Mouse (Mus musculus): ENCODE data around the gene Gm20388. TPM values are rescaled to one million over a fixed set of nuclear protein-coding genes. Genes with fewer than 3 reads are reported as not detected.

Gene Gm20388
- total RNA-seq, 2 experiments from 2014 or later = 10.7 TPM; not detected in 1

DNA sequence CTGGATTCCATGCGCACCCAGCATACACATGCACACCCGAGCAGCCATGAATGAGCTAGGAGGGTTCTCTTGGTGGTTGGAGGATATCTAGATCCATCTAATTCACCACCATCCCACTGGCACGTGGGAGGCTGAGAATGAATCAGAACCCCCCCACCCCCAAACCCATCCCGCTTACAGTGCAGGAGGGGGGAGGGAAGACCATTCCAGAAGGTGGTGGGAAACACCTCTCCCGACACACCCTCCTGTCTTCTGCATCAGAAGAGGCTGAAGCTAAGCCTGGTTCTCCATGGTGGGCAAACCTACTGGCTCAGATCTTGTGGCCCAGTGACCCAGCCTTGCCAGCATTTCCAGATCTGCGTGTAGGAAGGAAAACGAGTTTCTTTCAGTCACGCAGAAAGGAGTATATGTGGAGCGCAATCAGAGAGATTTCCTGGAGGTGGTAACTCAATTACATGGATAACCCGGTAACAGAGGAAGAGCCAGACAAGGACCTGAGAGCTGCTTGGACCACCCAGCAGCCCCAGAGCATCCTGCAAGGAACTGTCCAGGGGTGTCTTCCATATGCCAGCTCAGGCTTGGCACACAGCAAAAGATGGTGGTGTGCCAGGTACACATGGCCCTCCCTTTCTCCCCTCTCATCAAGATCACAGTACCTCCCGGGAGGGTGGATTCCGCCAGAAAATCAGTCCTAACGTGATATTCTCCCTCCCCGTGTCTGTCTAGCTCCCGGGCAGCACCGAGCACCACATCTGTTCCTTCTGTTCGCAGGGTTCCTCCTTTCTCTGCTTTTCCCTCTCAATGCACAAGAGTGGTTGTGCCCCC lies 2765.2 kb downstream of the Gm20388 start:
- peak in 1 of 2 experiments; percentile 26 for DNase-seq (ENCODE audit: low spot score in 2 of 2)

DNA sequence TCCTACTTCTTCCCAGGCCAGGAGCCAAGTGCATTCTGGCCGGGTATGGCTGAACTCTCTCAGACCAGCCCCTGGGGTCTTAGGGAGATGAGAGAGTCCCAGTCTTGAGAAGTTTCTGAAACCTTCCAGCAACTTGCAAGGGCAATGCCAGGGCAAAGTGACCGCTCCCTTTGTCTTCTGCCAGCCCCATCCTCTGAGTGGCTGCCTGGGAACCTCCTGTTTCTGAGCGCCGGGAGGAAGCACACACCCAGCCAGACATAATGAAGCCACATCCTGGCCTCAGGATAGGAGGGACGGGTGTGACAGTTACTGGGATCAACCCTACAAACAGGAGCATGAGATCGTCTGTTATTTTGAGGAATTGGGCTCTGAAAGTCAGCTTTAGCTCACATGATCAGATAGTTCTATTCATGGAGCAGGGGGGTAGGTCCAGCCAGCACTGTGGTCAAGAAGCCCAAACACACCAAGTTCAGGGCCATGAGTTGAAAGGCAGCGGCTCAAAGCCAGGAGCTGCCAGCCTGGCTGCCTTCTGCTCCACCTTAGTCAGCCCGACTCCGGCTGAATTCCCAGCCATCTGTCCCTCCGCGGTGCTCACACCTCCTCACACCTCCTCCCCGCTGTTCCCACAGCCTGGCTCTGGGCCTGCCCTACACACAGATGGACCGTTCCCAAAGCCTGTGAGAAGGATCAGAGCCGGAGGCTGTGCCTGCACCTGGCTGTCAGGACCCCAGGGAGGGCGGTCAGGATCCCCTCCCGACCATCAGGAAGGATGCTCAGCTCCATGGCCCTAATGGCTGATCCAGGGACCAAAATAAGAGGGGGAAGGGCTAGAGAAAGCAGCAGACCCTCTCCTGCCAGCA lies 2766.2 kb downstream of the Gm20388 start:
- peak; percentile 78 to 91 for DNase-seq (ENCODE audit: low spot score in 2 of 2)

DNA sequence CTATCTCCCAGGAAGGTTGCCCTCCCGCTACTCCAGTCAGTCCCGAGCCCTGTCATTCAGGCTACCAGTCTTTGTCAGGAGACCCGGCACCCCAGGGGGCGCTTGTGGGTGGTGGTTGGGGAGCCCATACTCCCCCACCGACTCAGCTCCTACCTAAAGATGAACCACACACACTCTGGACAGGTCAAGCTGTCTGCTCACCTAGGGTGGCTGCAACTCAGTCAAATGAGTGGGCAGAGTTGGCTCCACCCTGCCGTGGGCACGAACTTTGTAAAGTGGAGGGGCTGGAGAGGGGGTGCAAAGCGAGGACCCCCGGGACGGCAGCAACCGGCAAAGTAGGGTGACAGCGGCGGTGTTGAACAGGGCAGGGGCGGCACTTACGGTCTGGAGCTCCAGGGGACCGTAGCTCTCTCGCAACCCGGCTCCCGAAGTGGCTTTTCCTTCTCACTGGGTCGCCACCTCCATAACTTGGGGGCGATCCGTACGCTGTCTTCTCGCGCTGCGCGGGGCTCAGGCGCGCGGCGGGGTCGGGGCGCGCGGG lies 2766.9 kb downstream of the Gm20388 start:
- no peak for DNase-seq (ENCODE audit: low spot score in 2 of 2)

DNA sequence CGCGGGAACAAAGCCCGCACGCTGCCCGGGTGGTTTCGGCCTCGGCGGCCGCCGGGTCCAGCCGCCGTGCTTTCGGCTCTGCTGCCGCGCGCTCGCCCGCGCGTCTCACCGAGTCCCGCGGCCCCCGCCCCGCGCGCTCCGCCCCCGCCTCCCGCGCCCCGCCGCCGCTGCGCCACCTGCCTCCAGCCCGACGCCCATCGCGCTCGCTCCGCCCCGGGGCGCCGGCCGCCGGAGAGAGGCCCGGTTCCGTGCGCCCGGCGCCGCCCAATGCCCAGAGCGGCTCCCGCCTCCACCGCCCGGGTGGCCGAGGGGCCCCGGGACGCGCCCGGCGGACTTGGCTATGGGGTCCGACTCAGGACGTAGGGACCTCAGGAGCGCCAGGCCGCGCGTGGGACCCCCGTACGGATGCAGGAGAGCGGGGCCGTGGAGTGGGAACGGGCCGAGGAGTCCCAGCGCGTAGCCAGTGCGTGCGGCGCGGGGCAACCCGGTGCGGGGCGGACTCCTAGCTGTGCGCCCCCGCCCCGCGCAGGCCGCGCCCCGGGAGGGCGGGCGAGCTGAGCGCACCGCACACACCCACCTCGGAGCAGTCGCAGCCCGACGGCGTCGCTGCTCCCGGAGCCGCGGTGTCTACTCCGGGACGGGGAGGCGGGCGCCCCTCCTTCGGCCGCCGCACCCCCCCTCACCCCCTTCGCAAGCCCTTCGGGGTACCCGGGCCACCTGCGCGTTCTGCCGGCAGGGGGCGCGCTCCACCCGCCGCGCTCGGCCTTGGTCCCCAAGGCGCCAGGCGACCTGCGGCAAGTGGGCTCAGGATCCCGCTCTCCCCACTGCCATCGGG lies 2767.6 kb downstream of the Gm20388 start:
- DNase-seq (ENCODE audit: low spot score in 2 of 2) = peak; percentile 66 to 80

DNA sequence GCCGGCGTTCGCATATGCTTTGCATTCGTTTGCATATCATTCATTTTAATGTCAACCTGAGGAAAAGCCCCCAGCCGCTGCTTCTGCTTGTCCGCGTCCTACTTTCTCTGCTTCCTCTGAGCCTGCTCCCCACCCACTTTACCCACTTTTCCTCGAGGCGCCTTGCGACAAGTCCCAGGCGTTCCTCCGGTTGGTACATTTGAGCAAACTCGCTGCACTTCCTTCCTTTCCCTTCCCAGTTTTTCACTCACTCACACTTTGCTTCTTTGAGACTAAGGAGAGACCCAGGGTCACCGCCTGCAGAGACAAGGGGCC lies 2768.2 kb downstream of the Gm20388 start:
- DNase-seq (ENCODE audit: low spot score in 2 of 2) = no peak

DNA sequence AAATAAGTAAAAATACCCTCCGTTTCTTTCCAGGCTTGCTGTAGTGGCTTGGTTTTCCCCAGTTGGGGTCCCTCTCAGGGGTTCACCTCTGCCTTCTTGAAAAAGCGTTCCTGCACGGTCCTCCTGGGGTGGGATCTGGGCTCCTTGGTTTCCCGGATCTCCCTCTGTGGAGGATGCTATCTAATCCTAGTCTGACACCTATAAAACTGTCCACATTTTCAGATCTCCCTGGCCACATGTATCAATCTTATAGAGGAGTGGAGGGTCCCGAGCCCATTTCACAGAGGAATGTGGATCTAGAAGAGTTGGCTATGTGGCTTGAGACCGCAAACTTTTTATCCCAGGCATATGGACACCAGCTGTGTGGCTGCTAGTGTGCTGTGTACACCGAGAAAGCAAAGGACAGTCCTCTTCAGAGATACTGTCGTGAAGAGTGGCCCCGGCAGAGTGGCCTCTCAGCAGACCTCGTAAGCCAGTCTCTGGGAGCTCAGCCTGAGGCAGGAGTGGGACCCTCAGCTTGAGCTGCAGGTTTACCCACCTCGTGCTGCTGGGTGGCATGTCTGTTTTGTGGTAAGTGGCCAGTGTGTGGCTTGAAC lies 2768.8 kb downstream of the Gm20388 start:
- DNase-seq (ENCODE audit: low spot score in 2 of 2) = no peak

DNA sequence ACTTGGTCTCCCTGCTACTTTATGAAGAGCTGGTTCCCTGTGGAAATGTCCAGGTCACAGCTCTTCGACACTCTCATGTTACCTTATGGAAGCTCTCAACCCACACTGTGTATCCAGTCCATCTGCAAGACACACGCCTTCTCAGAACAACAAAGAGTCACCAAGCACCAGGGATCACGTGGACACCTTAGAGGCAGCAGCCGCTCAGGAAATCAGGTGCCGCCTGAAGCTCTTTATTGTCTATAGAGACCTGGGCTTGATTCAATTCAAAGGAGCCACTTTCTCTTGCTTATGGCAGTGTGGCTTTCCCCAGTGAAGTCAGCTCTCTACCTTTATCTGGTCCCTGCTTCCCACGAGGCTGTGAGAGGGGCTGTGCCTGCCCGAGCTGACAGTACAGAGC lies 2769.5 kb downstream of the Gm20388 start:
- DNase-seq (ENCODE audit: low spot score in 2 of 2) = no peak

DNA sequence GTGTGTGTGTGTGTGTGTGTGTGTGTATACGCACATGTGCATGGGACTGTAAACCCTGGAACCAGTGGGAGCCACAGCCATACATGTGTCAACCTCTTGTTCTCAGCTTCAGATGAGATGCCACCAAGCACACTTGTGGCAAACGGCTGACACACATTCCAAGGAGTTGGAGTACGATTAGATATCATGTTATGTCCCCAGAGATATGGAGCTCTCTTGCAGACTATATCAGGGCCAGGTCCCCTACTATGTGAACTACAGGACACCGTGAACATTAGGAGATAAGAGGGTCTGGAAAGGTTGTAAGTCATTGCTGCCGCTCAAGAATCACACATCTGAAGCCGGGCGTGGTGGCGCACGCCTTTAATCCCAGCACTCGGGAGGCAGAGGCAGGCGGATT lies 2772.2 kb downstream of the Gm20388 start:
- DNase-seq (ENCODE audit: low spot score in 2 of 2) = no peak

DNA sequence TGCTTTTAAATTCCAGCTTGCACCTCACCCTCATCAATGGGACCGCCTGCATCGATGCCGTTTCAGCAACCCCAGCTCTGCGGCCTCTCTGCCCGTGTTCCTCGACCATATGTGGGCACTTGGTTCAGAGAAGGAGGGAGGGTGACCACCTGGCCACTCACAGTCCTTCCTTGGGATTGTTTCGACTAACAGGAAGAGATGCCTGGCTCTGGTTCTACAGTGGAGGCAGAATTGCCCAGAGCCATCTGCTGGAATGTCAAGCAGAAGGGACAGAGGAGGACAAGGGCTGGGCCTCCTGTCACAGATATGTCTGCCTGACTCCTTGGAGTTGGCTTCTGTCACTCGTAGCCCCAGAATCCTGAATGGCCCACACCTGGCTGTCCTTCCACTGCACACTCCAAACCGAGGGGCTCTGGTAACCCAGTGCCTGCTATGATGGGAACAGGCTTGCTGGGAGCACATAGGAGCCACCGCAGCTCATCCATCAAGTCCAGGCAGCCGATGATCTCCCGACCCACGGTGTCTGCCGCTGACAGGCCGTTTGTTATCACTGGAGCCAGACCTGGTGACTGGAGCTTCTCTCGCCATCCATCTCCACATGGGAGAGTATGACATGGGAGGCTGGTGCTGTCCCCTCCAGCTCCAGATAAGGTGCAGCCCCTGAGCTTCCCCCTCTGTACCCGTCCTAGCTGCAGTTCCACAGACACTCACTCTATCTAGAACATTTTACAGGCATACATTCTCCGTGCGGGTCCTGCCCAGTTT lies 2774.6 kb downstream of the Gm20388 start:
- no peak for DNase-seq (ENCODE audit: low spot score in 2 of 2)

DNA sequence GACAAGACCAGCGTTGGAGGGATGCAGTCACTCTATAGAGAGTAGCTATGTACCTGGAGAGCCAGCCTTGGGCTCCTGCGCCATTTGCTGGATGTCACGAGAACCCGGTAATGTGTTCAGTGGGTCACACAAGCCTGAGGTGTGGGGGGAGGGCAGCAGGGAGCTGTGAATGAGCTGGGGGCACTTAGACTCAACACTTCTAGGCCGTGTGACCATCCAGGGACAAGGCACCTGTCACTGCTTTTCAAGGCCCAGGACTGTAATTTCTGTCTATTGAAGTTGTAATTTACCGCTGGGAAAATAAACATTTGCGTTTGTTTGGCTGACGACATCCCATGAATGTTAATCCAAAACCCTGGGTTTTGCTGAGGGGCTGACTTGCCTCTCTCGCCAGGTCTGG lies 2776.2 kb downstream of the Gm20388 start:
- no peak for DNase-seq (ENCODE audit: low spot score in 2 of 2)

DNA sequence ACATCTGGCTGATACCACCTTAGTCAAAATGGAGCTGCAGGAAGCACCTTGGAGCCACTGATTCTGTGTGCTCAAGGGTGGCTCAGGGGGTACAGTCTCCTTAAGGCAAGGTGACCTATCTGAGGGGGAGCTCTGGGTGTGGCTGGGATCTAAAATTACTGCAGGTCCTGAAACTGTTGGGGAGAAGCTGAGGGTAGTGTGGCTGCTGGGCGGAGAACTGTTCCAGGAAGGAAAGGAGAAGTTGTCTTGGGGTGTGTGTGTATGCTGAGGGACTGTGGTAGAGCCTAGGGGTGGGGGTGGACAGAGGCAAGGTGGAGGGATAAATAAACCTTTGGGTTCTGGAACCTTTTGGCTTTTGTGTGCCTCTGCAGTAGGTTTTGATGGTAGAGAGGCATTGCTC lies 2778.7 kb downstream of the Gm20388 start:
- DNase-seq (ENCODE audit: low spot score in 2 of 2) = no peak

DNA sequence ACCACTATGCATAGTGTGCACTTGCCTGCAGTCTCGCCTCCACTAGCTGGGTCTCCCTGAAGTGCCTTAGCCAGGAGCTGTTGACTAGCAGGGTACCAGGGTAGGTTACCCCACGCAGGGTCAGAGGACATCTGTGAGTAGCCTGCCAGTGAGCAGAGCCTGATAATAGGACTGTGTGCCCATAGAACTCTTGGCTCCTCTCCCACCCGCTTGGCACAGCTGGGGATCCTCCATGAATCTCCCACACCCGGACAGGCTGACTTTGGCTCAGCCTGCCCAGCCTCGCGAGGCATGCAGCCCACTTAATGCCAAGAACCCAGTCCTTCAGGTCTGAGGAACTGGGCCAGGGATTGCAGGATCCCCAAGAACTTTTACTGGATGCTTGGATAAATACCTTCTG lies 2780.4 kb downstream of the Gm20388 start:
- DNase-seq (ENCODE audit: low spot score in 2 of 2) = no peak

DNA sequence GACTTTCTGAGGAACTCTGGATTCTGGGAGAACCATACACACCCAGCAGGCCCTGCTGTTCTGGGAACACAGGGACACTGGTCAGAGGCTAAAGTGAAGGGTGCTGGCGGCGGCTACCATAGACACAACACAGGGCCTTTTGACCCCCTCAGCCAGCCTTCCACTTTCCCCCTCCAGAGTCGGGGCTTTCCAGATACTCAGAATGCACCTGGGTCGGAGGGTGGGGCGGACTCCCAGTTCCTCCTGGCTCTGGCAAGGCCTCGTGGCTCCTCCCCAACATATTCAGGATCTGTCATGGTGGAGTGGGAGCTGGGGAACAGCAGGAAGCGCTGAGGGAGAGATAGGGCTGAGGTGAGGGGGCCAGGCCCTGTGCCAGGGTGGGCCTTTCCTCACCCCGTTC lies 2781.5 kb downstream of the Gm20388 start:
- no peak for DNase-seq (ENCODE audit: low spot score in 2 of 2)

DNA sequence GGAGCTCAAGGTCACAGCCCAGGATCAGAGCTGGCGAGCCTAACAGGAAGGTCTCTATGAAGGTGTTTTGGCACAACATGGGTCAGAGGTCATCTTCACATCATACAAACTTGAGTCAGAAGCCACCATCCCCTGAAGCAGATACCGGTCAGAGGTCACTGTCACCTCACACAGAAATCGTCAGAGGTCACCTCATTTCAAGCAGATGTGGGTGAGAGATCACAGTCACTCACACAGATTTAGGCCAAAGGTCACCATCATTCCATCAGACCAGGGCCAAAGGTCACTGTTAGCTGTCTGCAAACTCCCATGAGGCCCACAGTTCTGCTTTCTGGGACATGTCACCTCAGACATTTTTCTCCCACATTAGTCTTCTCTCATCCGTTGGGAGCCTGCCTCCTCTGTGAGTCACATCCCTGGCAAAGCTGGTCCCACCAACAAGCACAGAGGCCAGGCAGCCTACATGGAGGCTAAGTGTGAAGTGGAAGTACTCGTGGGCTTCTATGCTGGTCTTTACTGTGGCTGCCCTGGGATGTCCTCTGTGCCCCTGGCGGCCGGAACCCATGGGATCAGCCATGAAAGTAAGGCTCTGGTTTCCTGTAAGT lies 2784.9 kb downstream of the Gm20388 start:
- peak in 1 of 2 experiments; percentile 41 for DNase-seq (ENCODE audit: low spot score in 2 of 2)

DNA sequence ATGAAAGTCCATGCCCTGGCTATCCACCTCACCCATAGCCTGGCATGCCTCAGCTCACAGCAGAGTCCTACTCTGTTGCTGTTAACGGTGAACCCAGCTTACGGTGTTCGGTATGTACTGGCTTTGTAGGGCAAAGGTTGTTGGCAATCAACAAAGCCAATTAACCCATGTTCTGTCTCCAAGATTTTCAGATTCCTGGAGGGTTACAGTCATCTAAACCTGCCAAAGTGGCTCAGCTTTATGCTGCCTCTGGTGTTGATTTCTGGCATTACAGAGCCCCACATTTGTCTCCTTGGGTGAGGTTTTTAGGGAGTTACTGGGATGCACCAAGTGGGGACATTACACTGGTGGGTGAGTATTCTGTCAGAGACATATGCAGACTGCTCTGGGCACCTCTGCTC lies 2786.5 kb downstream of the Gm20388 start:
- peak in 1 of 2 experiments; percentile 57 for DNase-seq (ENCODE audit: low spot score in 2 of 2)

DNA sequence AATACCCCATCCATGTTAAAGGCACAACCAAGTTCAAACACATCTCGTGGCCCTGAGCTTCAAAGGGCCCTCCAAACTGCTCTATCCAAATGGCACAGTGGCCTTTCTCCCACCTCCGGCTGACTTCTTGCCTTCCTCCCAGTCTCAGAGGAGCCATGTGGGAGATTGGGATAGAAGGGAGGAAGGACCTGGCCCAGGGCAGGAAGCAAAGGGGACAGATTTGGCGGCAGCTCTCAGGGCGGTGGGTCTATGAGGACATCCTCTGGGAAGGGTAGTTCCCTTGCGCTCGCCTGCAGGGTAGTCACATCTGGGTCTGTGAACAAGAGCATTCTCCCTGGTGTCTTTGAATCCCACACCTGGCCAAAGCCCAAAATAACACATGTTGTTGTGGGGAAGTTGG lies 2786.9 kb downstream of the Gm20388 start:
- no peak for DNase-seq (ENCODE audit: low spot score in 2 of 2)

DNA sequence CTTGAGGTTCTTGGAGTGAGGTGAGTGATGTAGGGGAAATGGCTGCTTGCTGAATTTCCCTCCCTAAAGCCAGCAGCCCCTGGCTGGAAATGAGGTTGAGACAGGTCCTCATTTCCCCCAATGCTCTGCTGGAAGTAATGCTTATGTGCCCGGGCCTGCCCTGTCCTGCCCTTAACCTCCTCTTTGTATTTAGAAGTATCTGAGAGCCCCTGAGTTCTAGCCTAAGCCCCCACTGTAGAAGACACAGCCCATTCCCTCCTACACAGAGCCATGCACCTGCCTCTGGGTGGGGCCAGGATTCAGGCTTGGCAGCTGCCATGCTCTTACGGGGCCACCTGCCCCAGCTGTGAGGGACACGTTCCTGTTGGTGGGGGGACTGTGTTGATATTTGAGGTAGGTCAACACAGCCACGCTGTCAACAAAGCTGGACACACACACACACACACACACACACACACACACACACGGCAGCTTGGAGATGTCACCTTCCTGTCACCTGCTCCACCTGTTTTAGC lies 2787.7 kb downstream of the Gm20388 start:
- DNase-seq (ENCODE audit: low spot score in 2 of 2) = no peak

DNA sequence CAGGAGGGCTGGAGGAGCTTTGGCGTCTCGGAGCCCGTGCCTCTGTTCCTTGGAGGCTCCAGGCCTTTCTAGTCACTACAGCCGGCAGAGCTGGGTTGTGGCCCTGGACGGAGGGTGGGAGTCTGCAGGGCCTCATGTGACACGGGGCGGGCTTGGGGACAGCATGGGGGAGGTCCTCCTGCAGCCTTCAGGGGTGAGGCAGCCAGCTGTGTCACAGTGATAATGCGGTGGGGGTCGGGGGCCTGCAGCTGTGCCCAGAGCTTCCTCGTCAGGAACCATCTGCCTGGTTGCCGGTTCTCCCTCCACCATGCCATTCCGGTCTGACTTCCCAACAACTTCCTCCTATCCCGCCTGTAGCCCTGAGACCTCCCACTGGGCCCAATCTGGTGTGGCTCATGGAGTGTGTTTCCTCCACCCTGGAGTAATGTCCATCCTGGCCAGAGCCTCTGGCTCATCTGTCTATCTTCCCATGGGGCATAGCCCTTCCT lies 2788.4 kb downstream of the Gm20388 start, which contains the start of gene Cbfa2t3:
Cbfa2t3 (minus strand) TSS at position 105 of the 488 bp plus-strand sequence.
- DNase-seq (ENCODE audit: low spot score in 2 of 2) = no peak

DNA sequence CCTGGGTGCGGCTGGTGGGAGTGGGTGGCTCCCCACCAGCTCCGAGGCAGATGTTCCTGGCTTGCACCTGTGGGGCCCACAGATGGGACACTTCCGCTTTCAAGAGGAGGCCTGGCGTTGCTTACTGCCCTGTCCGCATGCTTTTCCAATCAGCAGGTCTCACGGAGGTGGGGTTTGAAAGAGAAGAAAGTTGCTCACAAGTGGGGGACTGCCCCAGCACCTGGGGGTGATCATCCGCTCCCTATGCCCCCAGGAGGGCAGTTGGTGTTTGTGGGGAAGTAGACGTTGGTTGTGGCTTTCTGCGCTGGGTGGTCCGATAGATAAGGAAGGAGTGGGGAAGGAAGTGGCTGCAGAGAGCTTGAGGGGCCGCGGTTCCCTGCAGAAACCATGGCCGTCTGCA lies 2790.0 kb downstream of the Gm20388 start:
- no peak for DNase-seq (ENCODE audit: low spot score in 2 of 2)

All from layer of hippocampus, adult 18-20 months (tissue).